Mouse (Mus musculus) urinary bladder, postnatal 25 days (tissue): ENCODE measurements around the gene Gpr87.

ENCODE experiments used
- DNase-seq: peaks from one replicate; pipeline ENCODE4 v3.0.0; 2022; ENCODE audit warnings: low spot score

The Gpr87 gene

DNA sequence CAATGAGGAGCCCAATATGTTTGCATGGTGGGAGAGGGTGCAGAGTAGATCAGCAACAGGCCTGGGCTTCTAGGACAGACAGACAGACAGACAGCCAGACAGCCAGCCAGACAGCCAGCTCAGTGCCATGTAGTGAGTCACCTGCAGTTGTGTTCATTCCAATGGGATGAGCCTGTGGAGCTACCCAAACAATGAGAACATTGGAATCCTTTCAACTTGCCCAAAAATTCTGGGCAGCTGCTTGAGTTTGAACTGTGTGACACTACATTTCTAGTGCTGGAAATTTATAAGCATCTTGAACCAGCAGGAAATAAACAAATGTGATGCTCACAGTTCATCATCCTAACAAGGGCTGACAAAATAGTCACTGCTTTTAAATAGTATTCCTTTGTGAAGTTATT is 55.3 kb downstream of the Gpr87 start:
- DNase-seq: no peak

DNA sequence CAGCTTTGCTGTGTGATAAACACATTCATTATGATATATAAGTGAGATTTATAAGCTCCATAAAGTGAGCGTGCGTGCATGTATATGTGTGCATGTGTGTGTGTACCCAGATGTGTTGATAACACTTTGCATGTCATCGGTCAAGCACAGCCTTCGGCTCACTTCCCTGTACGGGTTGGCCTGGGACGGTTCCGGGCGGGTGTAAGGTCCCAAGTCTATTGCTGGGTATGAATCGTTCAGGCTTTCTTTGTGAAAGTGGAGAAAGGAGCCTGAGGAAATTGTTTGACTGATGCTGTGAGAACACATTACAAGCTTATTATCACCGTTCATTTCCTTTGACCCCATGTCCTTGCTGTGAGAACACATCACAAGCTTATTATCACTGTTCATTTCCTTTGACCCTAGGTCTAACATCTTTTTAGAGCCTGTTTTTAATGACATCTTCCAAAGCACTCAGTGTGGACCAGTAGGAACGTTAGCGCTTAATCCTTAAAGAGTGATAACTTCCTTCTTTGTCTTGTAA is 55.9 kb downstream of the Gpr87 start:
- no peak for DNase-seq

DNA sequence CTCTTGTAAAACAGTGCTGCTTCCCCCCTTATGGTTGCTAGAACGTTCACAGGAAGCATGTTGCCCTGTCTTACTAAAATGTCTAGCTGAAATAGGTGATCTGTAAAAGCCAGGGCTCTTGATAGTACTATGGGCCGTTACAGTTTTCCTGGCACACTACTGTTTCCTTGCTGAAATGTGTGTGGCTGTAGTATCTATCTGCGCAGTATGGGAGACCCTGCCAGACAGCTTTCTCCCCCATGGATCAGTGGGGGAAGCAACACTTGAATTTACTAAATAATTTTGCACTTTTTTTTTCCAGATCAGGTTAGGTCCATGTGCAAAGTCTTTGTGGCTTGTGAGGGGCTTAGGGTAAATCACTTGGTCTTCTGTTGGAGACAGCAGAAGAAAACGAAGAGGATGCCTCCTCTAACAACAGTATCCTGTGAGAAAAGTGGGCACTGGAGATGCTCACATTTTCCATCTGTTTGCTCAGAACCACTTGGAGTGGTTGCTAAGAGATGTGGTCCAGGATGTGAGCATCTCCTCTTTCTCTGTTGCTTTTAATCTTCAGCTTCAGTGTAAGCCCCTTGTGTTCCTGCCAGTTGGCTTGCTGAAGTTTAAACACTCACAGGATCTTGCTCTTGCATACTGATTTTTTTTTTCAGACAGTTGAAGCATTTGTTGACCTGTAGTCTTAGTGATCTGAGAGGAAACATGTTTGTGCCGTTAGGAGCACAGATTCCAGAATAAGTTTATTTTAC is 58.8 kb downstream of the Gpr87 start:
- no peak for DNase-seq

DNA sequence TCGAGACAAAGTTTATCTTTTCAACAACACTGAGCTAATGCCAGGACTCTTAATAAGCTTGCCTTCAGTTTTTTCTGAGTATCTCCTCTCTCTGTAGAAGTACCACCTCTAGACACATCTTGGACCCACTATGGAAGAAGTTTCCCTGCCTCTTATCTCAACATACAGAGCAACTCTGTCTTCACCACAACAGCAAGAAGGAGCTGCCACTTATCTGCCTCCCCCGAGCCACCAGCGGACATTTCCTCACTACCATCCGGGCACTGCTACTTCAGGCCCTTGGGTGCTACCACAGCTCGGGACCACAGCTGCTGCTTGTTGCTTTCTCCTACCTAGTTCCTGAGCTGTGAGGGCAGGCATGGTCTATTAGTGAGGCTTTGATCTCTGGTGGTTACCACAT is 61.7 kb downstream of the Gpr87 start:
- DNase-seq: no peak

DNA sequence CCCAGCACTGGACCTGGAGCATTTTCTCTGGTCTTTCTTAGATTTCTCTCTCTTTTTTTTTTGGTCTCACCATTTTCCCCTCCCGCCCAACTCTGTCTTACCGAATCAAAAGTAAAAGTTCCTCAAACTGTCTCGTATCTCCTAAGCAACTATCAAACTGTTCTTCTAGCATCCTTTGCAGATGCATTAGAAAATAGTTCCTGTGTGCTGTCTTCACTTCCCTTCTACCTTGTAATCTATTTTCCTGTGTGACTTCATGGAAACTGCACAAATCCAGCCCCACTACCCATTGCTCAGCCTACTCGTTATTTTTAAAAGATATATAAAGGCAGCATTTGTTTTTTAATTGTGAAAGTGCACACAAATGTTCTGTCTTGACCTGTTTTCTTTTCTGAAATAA is 62.9 kb downstream of the Gpr87 start:
- DNase-seq: no peak

DNA sequence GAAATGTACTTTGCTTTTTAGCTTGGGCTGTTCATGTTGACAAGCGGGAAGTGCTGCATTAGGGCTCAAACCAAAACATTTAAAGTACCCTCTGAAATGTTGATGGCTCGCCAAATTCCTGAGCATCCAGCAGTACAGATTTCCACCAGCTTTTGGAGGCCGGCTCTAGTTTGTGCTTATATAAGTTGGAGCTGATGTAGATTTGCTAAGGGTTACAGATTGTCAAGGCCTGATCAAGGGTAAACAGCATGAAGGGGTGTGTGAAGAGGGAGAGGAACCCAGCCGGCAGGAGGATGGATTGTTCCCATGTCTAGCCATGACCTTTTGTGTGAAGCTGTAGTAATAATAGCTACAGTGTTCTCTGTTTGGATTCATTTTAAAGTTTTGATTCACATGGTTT is 63.8 kb downstream of the Gpr87 start:
- no peak for DNase-seq

DNA sequence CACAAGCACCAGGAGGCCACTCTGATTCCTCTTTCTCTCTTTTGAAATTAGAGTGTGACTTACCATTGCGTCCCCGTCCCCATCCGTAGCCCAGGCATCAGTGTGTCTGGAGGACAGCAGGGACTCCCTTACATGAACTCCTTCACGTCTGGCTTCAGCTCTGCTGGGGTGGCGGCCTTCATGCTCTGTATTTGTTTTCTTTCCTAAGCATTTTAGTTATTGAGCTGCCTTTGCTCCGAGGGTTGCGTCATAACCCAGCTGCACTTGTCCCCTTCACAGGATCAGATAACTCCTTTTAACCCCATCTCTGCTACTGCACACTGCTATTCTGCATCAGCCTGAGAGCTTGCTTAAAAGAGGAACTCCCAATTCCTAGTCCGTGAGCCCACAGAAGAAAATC is 64.5 kb downstream of the Gpr87 start:
- DNase-seq: no peak

DNA sequence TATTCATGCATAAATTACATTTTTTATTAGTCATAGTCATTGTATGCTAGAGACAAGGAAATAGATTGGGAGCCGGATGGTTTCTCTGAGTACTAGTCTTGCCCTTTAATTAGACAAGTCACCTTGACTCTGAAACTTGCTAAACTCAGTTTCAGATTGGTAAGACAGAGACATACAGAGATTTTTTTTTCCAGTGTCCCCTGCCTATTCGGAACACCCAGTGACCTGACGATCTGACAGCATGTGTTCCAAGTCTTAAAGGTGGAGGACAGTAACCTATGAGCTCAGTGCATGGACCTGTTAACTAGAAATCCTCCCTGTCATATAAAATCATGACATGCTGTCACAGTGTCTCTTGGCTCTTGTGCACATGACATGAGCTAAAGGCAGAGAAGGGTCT is 65.4 kb downstream of the Gpr87 start:
- no peak for DNase-seq
